Mouse (Mus musculus): Measurements from ENCODE around the gene Erap1.

DNA sequence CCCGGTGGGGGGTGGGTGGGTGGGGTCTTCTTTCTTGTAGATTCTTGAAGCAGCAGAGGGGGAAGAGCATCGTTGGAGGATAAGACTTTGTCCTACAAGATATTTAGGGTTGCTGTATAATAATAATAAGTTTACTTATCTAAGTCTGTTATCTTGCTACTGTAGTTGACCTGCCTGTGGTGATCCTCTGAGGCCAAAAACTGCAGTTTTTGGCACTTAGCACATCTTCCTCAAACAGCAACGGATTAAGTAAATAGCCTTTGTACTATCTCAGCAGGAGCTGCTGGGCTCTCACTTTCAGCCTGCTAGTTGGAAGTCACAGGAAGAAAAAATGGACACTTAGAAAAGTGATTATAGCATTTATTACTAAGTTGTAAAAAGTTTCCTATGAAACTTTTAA lies 56.9 kb downstream of the Erap1 start:
- TF ChIP-seq GATA1 (IDR thresholded peaks at IDR 0.05; ENCODE audit: borderline replicate concordance, low read length): no peak
- no peak for TF ChIP-seq FLI1 (IDR thresholded peaks at IDR 0.05; ENCODE audit: low read length)

Data from megakaryocyte, embryonic 14.5 days (primary cell).